Mouse (Mus musculus) heart, postnatal 4 days (tissue): ENCODE data around the gene Speer4c. TPM values are rescaled to one million over a fixed set of nuclear protein-coding genes. Genes with fewer than 3 reads are reported as not detected.

Experiments
- total RNA-seq, 2 experiments: library from RNA; stranded (reverse); gene quantifications; 2 replicates each; pipeline ENCODE4 v1.2.3; 2021

The Speer4c gene
- total RNA-seq, 2 experiments from 2014 or later, result 0.41 TPM; not detected in 1

Other genes starting within 250 kb of the Speer4c start
- gene Gm21149, start 237.7 kb downstream of the Speer4c start, total RNA-seq, result not detected
- not detected for gene Gm21190, start 185.0 kb downstream of the Speer4c start, total RNA-seq
- gene Gm21083, start 136.9 kb downstream of the Speer4c start, total RNA-seq, result not detected
- gene Speer4d, start 95.2 kb downstream of the Speer4c start, total RNA-seq, result not detected
- not detected for gene 4930572O03Rik, start 57.2 kb downstream of the Speer4c start, total RNA-seq
- 10 to 100 TPM; 57.2 to 62.6 TPM for gene Cacna2d1, start 220.4 kb upstream of the Speer4c start, total RNA-seq